Mouse (Mus musculus): ENCODE results near the gene Rab43.

Gene Rab43

GRCm38 (mm10) chr6:87746059-87746458 is 65.9 kb downstream of the Rab43 start:
- DNase-seq: no peak

DNA sequence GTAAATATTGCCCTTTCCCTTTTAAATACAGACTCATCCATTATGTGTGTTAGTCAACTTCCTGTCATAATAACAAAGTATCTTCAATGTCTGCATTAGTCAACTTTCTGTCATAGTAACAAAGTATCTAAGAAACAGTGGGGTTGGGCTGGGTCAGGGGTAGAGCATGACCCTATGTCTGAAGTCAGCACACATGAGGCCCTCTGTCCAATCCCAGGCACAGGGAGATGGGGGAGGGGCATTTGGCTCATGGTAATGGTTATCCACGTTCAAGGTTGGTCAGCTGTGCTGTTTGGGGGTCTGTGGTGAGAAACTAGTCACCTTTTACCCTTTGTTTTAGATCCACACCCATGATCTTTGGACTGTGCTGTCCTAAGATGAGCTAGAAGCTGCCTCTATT is 66.7 kb downstream of the Rab43 start:
- DNase-seq: no peak

DNA sequence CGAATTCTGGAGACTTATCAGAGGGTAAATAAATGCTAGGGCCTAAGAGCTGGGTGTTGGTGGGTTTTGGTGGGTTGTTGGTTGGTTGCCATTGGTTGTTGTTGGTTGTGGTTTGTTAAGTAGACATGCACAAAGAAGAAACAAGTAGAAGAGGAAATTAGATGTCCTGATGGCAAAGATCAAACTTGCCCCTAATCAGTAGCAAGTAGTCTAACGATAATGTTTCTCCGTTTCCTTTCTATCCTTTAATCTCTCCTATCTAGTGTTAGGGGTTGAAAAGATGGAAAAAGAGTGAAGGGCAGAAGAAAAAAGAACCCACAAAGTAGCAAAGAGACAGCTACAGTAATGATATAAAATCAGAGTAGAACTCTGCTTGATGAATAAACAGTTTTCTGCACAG is 67.3 kb downstream of the Rab43 start:
- DNase-seq: no peak

DNA sequence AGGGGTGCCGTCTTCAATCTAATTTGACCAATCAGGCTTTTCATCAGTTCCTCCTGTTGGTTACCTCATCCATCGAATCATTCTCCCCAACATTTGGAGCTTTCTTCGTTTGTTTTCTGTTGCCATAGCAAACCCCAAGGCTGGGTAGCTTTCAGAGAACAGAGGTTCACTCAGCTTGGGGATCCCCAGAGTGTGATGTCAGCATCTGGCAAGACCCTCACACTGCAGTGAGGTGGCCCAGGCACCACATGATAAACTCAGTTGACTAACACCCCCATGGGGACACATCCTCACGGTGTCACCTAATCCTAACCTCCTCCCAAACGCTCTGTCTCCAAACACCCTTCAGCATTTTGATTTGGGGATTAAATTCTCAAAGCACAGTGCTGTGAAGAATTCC is 68.7 kb downstream of the Rab43 start:
- DNase-seq: no peak

DNA sequence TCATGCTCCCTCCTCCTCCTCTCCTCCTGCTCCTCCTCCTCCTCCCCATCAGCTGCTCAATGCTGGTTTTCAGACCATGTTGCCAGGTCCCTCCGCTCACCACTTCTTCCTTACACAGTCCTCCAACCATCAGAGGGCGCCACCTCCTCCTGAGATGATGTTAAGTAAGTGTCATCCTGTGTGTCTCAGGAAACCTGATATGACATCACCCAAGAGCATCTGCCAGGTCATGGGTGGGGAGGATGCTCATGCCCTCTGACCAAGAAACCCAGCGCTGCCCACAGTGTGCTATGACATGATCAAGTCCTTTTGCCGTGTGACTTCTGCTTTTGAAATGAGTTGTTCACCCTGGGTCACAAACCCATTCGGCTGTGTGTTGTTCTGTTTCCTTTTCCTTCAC is 69.2 kb downstream of the Rab43 start:
- peak; percentile 40 for DNase-seq

- no peak for DNase-seq
Observed at GRCm38 (mm10) chr6:87741978-87742377, 70.0 kb downstream of the Rab43 start.

DNA sequence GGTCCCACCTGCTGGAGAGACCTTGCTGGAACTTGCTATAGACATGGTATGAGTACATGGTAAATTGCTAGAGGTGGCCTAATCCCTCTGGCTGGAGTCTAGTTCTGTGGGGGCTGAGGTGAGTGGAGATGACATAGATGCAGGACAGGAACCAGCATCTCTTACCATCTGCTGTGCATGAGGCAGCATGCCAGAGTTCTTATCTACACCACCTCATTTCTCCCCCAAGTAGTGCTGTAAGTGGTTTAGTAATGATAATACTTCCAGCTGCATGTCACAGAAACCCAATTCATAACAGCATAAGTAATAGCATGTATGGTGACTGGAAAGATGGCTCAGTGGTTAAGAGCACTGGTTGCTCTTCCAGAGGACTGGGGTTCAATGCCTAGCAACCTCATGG is 71.5 kb downstream of the Rab43 start:
- DNase-seq: no peak

DNA sequence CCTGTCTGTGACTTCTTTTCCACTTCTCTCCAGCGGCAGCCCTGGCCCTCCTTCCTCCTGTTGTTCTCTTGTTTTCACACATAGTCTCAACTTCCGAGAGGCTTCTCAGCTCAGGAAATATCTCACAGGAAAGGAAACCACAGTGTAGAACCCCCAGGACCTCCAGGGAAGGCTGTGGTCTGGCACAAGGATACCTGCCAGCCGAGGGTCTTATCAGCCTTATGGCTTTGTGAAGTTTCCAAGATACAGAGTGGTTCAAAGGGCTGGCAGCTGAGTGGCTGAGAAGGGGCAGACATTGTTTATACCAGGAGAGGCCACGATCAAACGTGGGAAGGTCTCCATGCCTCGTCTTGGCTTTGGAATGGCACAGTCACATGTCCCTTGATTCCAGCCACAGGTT is 72.1 kb downstream of the Rab43 start:
- DNase-seq: no peak
